In genomic region chr1:189868036-189868435, GRCm38 (mm10) we compare ENCODE assay signal across 10 mouse cellular contexts. TPM values are rescaled to one million over a fixed set of nuclear protein-coding genes. Genes with fewer than 3 reads are reported as not detected.
DNase-seq lines count a peak whose midpoint lies in the region; ATAC-seq lines count a peak whose summit lies in the region.
"Had no signal": no experiment of that assay in that cellular context is flagged by ENCODE, and none has a peak within 500 bp of the region (broad histone marks: within the 10 kb centered on the region; RNA-seq: fewer than 3 reads in every experiment).

No protein-coding gene starts in this region.

- no peak for DNase-seq in heart, adult 8-10 months (ENCODE audit: low spot score)
- peak; percentile 30 for DNase-seq in A20 (ENCODE audit: low read depth, low spot score)
- peak; percentile 53 for DNase-seq in adrenal gland, postnatal 10 days
- no peak for DNase-seq in layer of hippocampus, adult 9-11 months
- DNase-seq: cerebellum, adult 9-10 months; right cerebral cortex, adult 18-20 months had no signal

- WGBS in heart, embryonic 12.5 days, result 52% methylated on average over 10 of the region's 10 CpGs
- WGBS in liver, embryonic 12.5 days (ENCODE audit: insufficient replicate concordance), result 41% methylated on average over 10 of the region's 10 CpGs

- no peak overlapping the region for H3K4me2 ChIP-seq in heart, embryonic 12.5 days
- peak overlapping the region; percentile 66 for H3K4me2 ChIP-seq in liver, embryonic 12.5 days

- H3K36me3 ChIP-seq in heart, embryonic 12.5 days, result peaks cover 58% of the 10 kb centered on the region
- H3K36me3 ChIP-seq in liver, embryonic 12.5 days, result no peaks in the 10 kb centered on the region

- no peaks in the 10 kb centered on the region for H3K27me3 ChIP-seq in heart, embryonic 12.5 days (replicated peaks)
- H3K27me3 ChIP-seq in liver, embryonic 12.5 days (replicated peaks), result no peaks in the 10 kb centered on the region

- no peaks in the 10 kb centered on the region for H3K9me3 ChIP-seq in heart, embryonic 12.5 days (replicated peaks)
- H3K9me3 ChIP-seq in liver, embryonic 12.5 days (replicated peaks), result no peaks in the 10 kb centered on the region

- H3K4me3 ChIP-seq in heart, embryonic 12.5 days, result no peak overlapping the region
- H3K4me3 ChIP-seq in liver, embryonic 12.5 days, result peak overlapping the region; percentile 20

- H3K9ac ChIP-seq in heart, embryonic 12.5 days, result no peak overlapping the region
- peak overlapping the region; percentile 1; the same call in 1 of the 2 replicates for H3K9ac ChIP-seq in liver, embryonic 12.5 days

- H3K27ac ChIP-seq in heart, embryonic 12.5 days (ENCODE audit: poor library complexity, severe bottlenecking), result peak overlapping the region; percentile 96
- peak overlapping the region; percentile 83 for H3K27ac ChIP-seq in liver, embryonic 12.5 days

- ATAC-seq in heart, embryonic 12.5 days (ENCODE audit: insufficient number of reproducible peaks, low FRiP score), result peak; percentile 27; the same call in 1 of the 2 replicates
- ATAC-seq in liver, embryonic 12.5 days, result peak; percentile 59
- ATAC-seq in erythroid progenitor cell, adult 5-6 weeks (replicated peaks; ENCODE audit: low FRiP score, poor library complexity, severe bottlenecking), result no peak
- ATAC-seq in frontal cortex, adult (ENCODE audit: low TSS enrichment), result no peak

- H3K4me1 ChIP-seq in heart, embryonic 12.5 days (replicated peaks), result peaks cover 35% of the 10 kb centered on the region
- peaks cover 63% of the 10 kb centered on the region for H3K4me1 ChIP-seq in liver, embryonic 12.5 days

RNA-seq across cellular contexts. Expression of gene Smyd2, which starts 54.1 kb away (rescaled TPM):
- 172 and 177 TPM in 2 replicates for polyA plus RNA-seq in heart, embryonic 12.5 days (2016; fragmentation: Nextera tagmentation; extraction: Ambion mirVana)
- 100 to 1,000 TPM in 2 of 4 experiments, 10 to 100 TPM in 2; 83.0 to 114 (median 106) TPM for total RNA-seq in heart, adult 8-10 months (2022)
- total RNA-seq in adrenal gland, postnatal 10 days (2021), result 10 to 100 TPM; 71.2 to 81.6 TPM
- polyA plus RNA-seq in liver, embryonic 12.5 days (2016; fragmentation: Nextera tagmentation; extraction: Ambion mirVana), result 49.0 and 53.4 TPM in 2 replicates
- 6.3 and 13.0 TPM in 2 replicates for total RNA-seq in erythroid progenitor cell, adult 5-6 weeks (2015; ENCODE audit: low replicate concordance)
- total RNA-seq in erythroid progenitor cell, adult 5-6 weeks (2017; ENCODE audit: low replicate concordance), result 8.1 and 9.6 TPM in 2 replicates

Comparison
In these comparisons a context has a peak if more than half of its experiments do, and no peak if none do; other contexts are left out.
1. ATAC-seq: peak in heart, embryonic 12.5 days (single experiment) and liver, embryonic 12.5 days (single experiment); none in erythroid progenitor cell, adult 5-6 weeks (single experiment) and frontal cortex, adult (single experiment).
2. DNase-seq: peak in A20 (single experiment) and adrenal gland, postnatal 10 days (single experiment); none in heart, adult 8-10 months (single experiment) and layer of hippocampus, adult 9-11 months (single experiment).
3. RNA of gene Smyd2, which starts 54.1 kb away (total RNA-seq): 83.0 to 114 TPM in heart, adult 8-10 months and 71.2 to 81.6 TPM in adrenal gland, postnatal 10 days; 6.3 to 13.0 TPM in erythroid progenitor cell, adult 5-6 weeks; every median in the first group is over 4 times any median in the second.